ENCODE assay signal across 8 mouse cellular contexts in the genomic region with DNA sequence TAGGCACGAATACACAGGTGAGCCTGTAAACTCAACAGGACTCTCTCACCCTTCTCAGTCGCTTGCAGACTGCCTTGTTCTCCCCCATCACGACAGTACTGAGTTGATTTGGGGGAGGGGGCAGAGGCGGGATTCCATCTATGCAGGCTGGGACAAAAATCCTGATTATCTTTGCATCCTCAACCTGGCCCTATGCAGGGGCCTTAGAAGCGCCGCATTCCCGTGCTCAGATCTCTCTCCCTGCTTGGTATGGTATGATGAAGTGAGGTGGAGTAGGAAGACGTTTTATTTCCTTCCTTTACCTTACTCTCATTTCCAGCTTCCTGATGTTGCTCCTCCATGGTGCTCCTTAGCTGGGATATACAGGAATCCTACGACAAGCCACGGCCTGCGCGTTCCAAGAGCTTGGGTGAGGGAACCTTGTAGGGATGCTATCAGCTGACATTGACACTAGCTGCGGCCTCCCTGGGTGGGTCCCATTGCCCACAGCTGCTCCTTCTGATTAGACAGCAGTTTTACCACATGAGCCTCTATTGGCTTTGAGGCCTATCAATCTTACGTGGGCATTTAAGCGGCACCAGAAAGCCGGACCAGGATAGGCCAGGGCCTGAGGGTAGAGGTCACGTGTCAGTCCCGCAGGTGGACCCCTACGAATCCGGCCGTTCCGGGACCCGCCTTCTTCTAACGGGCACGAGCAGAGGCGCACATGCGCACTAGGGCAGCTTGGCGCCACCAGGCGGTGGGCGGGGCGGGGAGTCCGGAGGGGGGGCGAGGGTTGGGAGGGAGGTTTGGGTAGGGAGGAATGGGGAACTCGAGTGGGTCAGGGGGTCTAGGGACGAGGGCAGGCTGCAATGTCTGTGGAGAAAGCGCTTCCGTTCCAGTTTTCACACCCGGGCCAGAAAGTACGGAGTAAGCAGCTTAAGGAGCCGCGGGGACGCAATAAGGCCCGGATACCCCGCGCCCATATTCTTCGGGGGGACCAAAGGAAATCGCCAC. TPM values are rescaled to one million over a fixed set of nuclear protein-coding genes. Genes with fewer than 3 reads are reported as not detected.
A peak's percentile ranks its signal among the peaks of the same experiment; 100 is the strongest.
DNase-seq lines count a peak whose midpoint lies in the region; ATAC-seq and TF ChIP-seq lines count a peak whose summit lies in the region.

A gene (minus strand): TSS at position 508 of the 996 bp plus-strand sequence.

- peak within 1 kb of the TSS; percentile 82 for H3K4me2 ChIP-seq in kidney, embryonic 14.5 days (replicated peaks; ENCODE audit: low read depth, low read length)

- H3K9ac ChIP-seq in kidney, embryonic 14.5 days (ENCODE audit: low read depth, low read length): peak within 1 kb of the TSS; percentile 60

- ATAC-seq in kidney, embryonic 14.5 days (ENCODE audit: low FRiP score, low TSS enrichment): peak; percentile 99
- peak; percentile 95 for ATAC-seq in monocyte, adult 5-6 weeks (replicated peaks; ENCODE audit: insufficient number of reproducible peaks, low FRiP score, low TSS enrichment, poor library complexity, severe bottlenecking)

- WGBS in kidney, embryonic 14.5 days: 4% methylated on average over 47 of the region's 47 CpGs

- no peaks in the 10 kb centered on the region for H3K36me3 ChIP-seq in kidney, embryonic 14.5 days (ENCODE audit: control insufficient read depth, insufficient read depth, low read length)

- no peaks in the 10 kb centered on the region for H3K27me3 ChIP-seq in kidney, embryonic 14.5 days (ENCODE audit: control insufficient read depth, insufficient read depth, low read length)

- H3K9me3 ChIP-seq in kidney, embryonic 14.5 days (ENCODE audit: control insufficient read depth, low read length): peaks cover 9% of the 10 kb centered on the region; the same call in 1 of the 2 replicates

- peaks cover 14% of the 10 kb centered on the region for H3K4me1 ChIP-seq in bone marrow macrophage, adult 2 months (ENCODE audit: control insufficient read depth, insufficient read depth, low read length)
- no peaks in the 10 kb centered on the region for H3K4me1 ChIP-seq in embryonic fibroblast, embryonic 13.5 days (ENCODE audit: control insufficient read depth, insufficient read depth, low read length)
- H3K4me1 ChIP-seq in kidney, embryonic 14.5 days (ENCODE audit: control insufficient read depth, insufficient read depth, low read length): peaks cover 6% of the 10 kb centered on the region; the same call in 1 of the 2 replicates

- H3K4me3 ChIP-seq in bone marrow macrophage, adult 2 months (ENCODE audit: insufficient read depth, low read length): peak within 1 kb of the TSS; percentile 80
- peak within 1 kb of the TSS; percentile 47 for H3K4me3 ChIP-seq in embryonic fibroblast, embryonic 13.5 days (ENCODE audit: insufficient read depth, low read length)
- peak within 1 kb of the TSS; percentile 48 for H3K4me3 ChIP-seq in kidney, embryonic 14.5 days (ENCODE audit: low read length)

- peak; percentile 65; the same call in 1 of the 2 replicates for TF ChIP-seq POLR2A in bone marrow macrophage, adult 2 months (IDR thresholded peaks at IDR 0.05; ENCODE audit: borderline replicate concordance, low read depth, low read length)
- TF ChIP-seq POLR2A in embryonic fibroblast, embryonic 13.5 days (IDR thresholded peaks at IDR 0.05; ENCODE audit: low read depth, low read length): peak; percentile 72

- no peak; the same call in 1 of the 2 replicates for TF ChIP-seq CTCF in bone marrow macrophage, adult 2 months (IDR thresholded peaks at IDR 0.05; ENCODE audit: low read depth, low read length)
- no peak for TF ChIP-seq CTCF in embryonic fibroblast, embryonic 13.5 days (IDR thresholded peaks at IDR 0.05; ENCODE audit: borderline replicate concordance, insufficient read depth, low read length)

- peak within 1 kb of the TSS; percentile 76 for H3K27ac ChIP-seq in bone marrow macrophage, adult 2 months (ENCODE audit: insufficient read depth, low read depth, low read length)
- H3K27ac ChIP-seq in embryonic fibroblast, embryonic 13.5 days (ENCODE audit: insufficient read depth, low read length): no peak within 1 kb of the TSS
- 0 out of 2 replicates have a peak within 1 kb of the TSS, but pooled peaks have one; percentile 1 for H3K27ac ChIP-seq in kidney, embryonic 14.5 days (ENCODE audit: low read depth, low read length)

- DNase-seq in A20 (ENCODE audit: low read depth, low spot score) (peak; percentile 99), liver (peak; percentile 98)
- DNase-seq in heart, adult 9 months (ENCODE audit: low spot score in 2 of 2): peak; percentile 99
- peak; percentile 97 to 98 for DNase-seq in spleen, postnatal 4 days (ENCODE audit: low spot score in 2 of 2)

RNA-seq across cellular contexts. Expression of the gene that starts here (rescaled TPM):
- 34.1 and 43.8 TPM in 2 replicates for polyA plus RNA-seq in bone marrow macrophage, adult 2 months (2012; ENCODE audit: insufficient read depth, insufficient read length, missing spikeins)
- 8.7 and 18.4 TPM in 2 replicates for polyA plus RNA-seq in embryonic fibroblast, embryonic 13.5 days (2011; ENCODE audit: insufficient read length, low read depth, missing spikeins)
- 5.7 and 6.5 TPM in 2 replicates for polyA plus RNA-seq in kidney, embryonic 14.5 days (2014; fragmentation: Nextera tagmentation; extraction: Ambion mirVana)
- total RNA-seq in monocyte, adult 5-6 weeks (2017): 2.4 to 6.9 TPM (median 4.7 TPM) in 3 replicates
